Mouse (Mus musculus) bone marrow, adult 2 months (tissue): Measurements from ENCODE around the gene Gm45213. TPM values are rescaled to one million over a fixed set of nuclear protein-coding genes. Genes with fewer than 3 reads are reported as not detected.

ENCODE experiments used
- H3K27ac ChIP-seq: fragments of 200-500 bp; 2 replicates; pipeline ENCODE4 v1.5.1; 2012; ENCODE audit warnings: low read depth, mild to moderate bottlenecking, control low read depth, inconsistent platforms, low read length; ENCODE audit not compliant: control insufficient read depth, poor library complexity, insufficient read depth
- H3K4me1 ChIP-seq: fragments of 200-500 bp; 2 replicates; pipeline ENCODE4 v1.6.1; 2011; ENCODE audit warnings: low read length; ENCODE audit not compliant: control insufficient read depth, insufficient read depth
- H3K4me3 ChIP-seq: fragments of 200-500 bp; replicated peaks from 2 replicates; pipeline ENCODE3; 2011; ENCODE audit warnings: mild to moderate bottlenecking, low read depth, low read length, control low read depth; ENCODE audit not compliant: control insufficient read depth
- CTCF ChIP-seq: fragments of 200-500 bp; IDR thresholded peaks from 2 replicates; pipeline ENCODE4 v1.5.1; 2011; ENCODE audit warnings: low read length, control low read depth; ENCODE audit not compliant: control insufficient read depth, insufficient read depth
- POLR2A ChIP-seq: fragments of 200-500 bp; IDR thresholded peaks from 2 replicates; pipeline ENCODE4 v1.6.1; 2011; ENCODE audit warnings: low read depth, mild to moderate bottlenecking, control low read depth, low read length, borderline replicate concordance; ENCODE audit not compliant: control insufficient read depth
- WGBS: fragments of 180-500 bp; shearing (Covaris S2); methylation state at CpG from one replicate; pipeline ENCODE4 v1.1.7; 2018; 5-methylcytosine and 5-hydroxymethylcytosine counted together
- polyA plus RNA-seq: library from polyadenylated mRNA; stranded (reverse); fragments of >200 nt; gene quantifications from 2 replicates; pipeline ENCODE4 v1.2.4, GENCODE M21; 2011; ENCODE audit warnings: low replicate concordance; ENCODE audit not compliant: missing spikeins, insufficient read depth, insufficient read length

Gm45213 gene
- polyA plus RNA-seq, 1 experiment = not detected

DNA sequence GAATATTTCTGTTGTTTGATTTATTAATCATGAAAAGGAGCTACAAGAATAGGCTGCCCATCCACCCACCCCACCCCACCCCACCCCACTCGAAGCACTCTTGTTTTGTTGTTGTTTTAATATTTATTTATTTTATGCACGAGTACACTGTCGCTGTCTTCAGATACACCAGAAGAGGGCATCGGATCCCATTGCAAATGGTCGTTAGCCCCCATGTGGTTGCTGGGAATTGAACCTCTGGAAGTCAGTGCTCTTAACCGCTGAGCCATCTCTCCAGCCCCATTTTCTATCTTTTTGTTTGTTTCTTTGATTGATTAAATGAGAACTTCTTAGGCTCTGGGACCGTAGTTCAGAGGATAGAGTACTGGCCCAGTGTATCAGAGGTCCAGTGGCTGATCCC is 64.5 kb downstream of the Gm45213 start:
- H3K4me1 ChIP-seq = peaks cover 2% of the 10 kb centered on the region
- 12% methylated on average over 7 of the region's 7 CpGs for WGBS
- peak; percentile 37; the same call in 1 of the 2 replicates for TF ChIP-seq CTCF
- no peak for TF ChIP-seq POLR2A
- no peak overlapping the region for H3K4me3 ChIP-seq
- H3K27ac ChIP-seq = no peak overlapping the region

DNA sequence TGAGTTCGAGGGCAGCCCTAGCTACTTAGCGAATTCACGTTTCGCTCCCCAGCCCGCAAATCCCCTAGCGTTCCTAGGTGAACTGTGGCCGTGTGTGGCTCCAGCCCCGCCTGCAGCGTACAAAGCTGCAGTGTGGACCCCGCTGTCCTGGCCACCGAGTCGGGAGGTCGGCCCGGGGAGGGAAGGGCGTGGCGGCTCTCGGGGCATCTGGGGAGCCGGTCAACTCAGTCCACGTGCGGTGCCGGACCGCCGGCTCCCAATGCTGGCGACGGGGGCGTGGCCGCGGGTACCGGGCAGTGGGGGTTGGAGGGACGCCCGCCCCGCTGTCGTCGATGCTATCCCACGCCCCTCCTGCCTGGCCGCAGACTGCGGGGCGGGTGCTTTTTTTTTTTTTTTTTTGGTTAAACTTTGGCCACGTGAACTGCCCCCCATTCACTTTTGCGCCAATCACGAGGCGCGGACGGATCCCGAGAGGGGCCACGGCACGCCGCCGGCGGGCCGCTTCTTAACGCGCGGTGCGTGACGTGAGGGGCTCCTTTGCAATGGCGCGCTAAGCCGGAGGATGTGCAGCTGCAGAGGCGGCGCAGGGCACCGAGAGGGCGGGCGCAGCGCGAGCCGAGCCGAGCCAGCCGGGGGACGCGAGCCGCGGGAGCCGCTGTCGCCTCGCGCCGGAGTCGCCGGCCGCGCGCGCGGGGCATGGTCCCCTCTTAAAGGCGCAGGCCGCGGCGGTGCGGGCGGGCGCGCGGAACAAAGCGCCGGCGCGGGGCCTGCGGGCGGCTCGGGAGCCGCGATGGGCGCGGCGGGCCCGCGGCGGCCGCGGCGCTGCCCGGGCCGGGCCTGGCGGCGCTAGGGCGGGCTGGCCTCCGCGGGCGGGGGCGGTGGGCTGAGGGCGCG is 65.8 kb downstream of the Gm45213 start, which contains the start of gene Chsy1:
Chsy1 (plus strand) TSS at position 555 of the 894 bp plus-strand sequence.
- Histone ChIP-seq H3K4me1 (peaks cover 2% of the 10 kb centered on the region), H3K4me3 (peak within 1 kb of the TSS; percentile 94), H3K27ac (peak within 1 kb of the TSS; percentile 91)
- TF ChIP-seq POLR2A (peak; percentile 77; the same call in 1 of the 2 replicates), CTCF (no peak)
- WGBS = 3% methylated on average over 99 of the region's 123 CpGs

DNA sequence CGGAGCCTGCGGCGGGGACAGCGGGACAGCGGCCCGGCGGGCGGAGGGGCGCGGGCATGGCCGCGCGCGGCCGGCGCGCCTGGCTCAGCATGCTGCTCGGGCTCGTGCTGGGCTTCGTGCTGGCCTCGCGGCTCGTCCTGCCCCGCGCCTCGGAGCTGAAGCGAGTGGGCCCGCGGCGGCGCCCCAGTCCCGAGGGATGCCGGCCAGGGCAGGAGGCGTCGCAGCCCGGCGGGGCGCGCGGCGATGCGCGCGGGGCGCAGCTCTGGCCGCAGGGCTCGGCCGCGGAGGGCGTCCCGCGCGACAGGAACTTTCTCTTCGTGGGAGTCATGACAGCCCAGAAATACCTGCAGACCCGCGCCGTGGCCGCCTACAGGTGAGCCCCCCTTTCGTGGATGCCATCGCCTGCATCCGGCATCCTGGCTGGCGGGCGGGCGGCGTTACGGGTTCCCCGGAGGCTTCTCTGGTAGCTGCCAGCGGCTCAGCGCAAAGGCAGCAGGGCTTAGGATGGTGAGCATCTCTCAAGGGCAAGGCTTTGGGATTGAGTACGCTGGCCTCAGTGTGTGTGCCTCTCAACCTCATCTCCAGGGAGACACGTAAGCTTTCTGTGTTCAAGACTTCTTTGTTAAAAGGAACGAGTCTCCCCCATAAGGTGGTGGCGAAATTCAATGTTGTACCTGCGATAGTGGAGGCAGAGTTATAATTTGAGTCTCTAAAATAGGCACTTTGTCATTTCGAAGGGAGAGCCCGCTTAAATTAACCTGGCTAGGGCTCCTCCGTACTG is 66.6 kb downstream of the Gm45213 start:
- Histone ChIP-seq H3K27ac (peak overlapping the region; percentile 91), H3K4me1 (peaks cover 6% of the 10 kb centered on the region)
- TF ChIP-seq CTCF (no peak), POLR2A (peak; percentile 3; the same call in 1 of the 2 replicates)

DNA sequence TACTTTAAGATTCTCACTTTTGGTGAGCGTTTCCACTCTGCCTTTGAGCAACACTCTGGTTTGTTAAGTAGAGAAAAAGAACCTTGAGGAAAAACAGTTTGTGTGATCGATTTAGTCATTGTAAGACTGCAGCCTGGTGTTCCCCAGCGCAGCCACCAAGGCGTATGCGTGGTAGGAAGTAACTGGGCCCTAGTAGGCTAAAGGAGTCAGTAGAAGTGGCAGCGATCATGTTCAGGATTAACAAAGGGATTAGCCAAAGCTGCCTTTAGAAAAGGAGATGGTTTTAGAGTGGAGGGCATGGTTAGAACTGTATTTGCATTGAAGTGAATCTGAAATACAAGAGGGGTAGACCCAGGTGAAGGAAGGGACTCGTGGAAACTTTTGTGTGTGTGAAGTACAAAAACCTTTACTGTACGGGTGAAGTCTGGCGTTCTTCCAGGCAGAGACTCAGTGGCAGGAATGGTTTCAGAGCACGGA is 67.3 kb downstream of the Gm45213 start:
- Histone ChIP-seq H3K27ac (peak overlapping the region; percentile 91; the same call in 1 of the 2 replicates), H3K4me1 (peaks cover 6% of the 10 kb centered on the region), H3K4me3 (peak overlapping the region; percentile 84)
- TF ChIP-seq CTCF = no peak
- WGBS = 7% methylated on average over 10 of the region's 10 CpGs

More for the DNA sequence above, 66.6 kb downstream of the Gm45213 start:
- peak overlapping the region; percentile 84 for H3K4me3 ChIP-seq
- 5% methylated on average over 75 of the region's 77 CpGs for WGBS

DNA sequence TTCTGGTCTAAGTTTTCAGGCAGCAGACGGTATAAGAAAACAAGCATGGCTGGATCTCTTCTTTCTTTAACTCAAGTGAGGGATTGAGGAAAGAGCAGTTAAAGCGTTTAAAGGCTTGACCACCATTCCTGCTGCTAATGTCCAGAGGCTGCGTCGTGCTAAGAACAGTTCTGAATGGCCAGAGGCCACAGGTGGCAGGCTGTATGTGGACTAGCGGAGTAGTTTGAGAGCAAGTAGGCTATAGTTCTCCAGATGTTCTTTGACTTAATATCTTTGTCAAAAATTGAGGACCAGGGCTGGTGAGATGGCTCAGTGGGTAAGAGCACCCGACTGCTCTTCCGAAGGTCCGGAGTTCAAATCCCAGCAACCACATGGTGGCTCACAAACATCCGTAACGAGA is 67.8 kb downstream of the Gm45213 start:
- H3K4me1 ChIP-seq = peaks cover 9% of the 10 kb centered on the region
- 69% methylated on average over 10 of the region's 10 CpGs for WGBS
- H3K27ac ChIP-seq = no peak overlapping the region; the same call in 1 of the 2 replicates
- TF ChIP-seq CTCF = no peak
- no peak for TF ChIP-seq POLR2A
- H3K4me3 ChIP-seq = peak overlapping the region; percentile 61

Other genes with a start within 250 kb of the Gm45213 start
- gene Pcsk6, start 181.9 kb upstream of the Gm45213 start, polyA plus RNA-seq = 0.34 and 5.3 TPM in 2 replicates
- 51.0 and 66.0 TPM in 2 replicates for gene Snrpa1, start 15.4 kb downstream of the Gm45213 start, polyA plus RNA-seq
- 19.1 and 33.2 TPM in 2 replicates for gene Selenos, start 36.0 kb downstream of the Gm45213 start, polyA plus RNA-seq
- 5.7 and 11.2 TPM in 2 replicates for gene Chsy1, start 65.9 kb downstream of the Gm45213 start, polyA plus RNA-seq